Mouse (Mus musculus) embryonic facial prominence, embryonic 14.5 days (tissue): Measurements from ENCODE around the gene Chek1. TPM values are rescaled to one million over a fixed set of nuclear protein-coding genes. Genes with fewer than 3 reads are reported as not detected.

ENCODE experiments used
- ATAC-seq: fragments of 200-750 bp; cut with Nextera tagmentation; 2 replicates; pipeline ENCODE4 v1.8.0; 2017; ENCODE audit warnings: low read depth, moderate number of reproducible peaks, moderate TSS enrichment
- DNase-seq: peaks from one replicate; pipeline ENCODE4 v3.0.0-alpha.2; 2015; ENCODE audit warnings: low spot score
- H3K27ac ChIP-seq: fragments of 300-500 bp; sonication (generic); replicated peaks from 2 replicates; pipeline ENCODE4 v1.5.1; 2014; ENCODE audit warnings: low read depth, mild to moderate bottlenecking, low read length, moderate library complexity
- H3K27me3 ChIP-seq: fragments of 300-500 bp; sonication (generic); replicated peaks from 2 replicates; pipeline ENCODE4 v1.6.1; 2014; ENCODE audit warnings: low read length; ENCODE audit not compliant: control insufficient read depth, insufficient read depth
- H3K36me3 ChIP-seq: fragments of 300-500 bp; sonication (generic); 2 replicates; pipeline ENCODE4 v1.6.1; 2014; ENCODE audit warnings: low read length, mixed read lengths; ENCODE audit not compliant: control insufficient read depth, insufficient read depth
- H3K4me1 ChIP-seq: fragments of 300-500 bp; sonication (generic); 2 replicates; pipeline ENCODE4 v1.6.1; 2014; ENCODE audit warnings: antibody characterized with exemption, low read length; ENCODE audit not compliant: control insufficient read depth, insufficient read depth
- H3K4me2 ChIP-seq: fragments of 300-500 bp; sonication (generic); 2 replicates; pipeline ENCODE4 v1.6.1; 2014; ENCODE audit warnings: low read depth, mild to moderate bottlenecking, low read length, moderate library complexity, mixed read lengths
- H3K4me3 ChIP-seq: fragments of 300-500 bp; sonication (generic); 2 replicates; pipeline ENCODE4 v1.5.1; 2014; ENCODE audit warnings: low read depth, mild to moderate bottlenecking, low read length
- H3K9ac ChIP-seq: fragments of 300-500 bp; sonication (generic); 2 replicates; pipeline ENCODE4 v1.6.1; 2014; ENCODE audit warnings: low read depth, mild to moderate bottlenecking, low read length, moderate library complexity, mixed read lengths
- H3K9me3 ChIP-seq: fragments of 300-500 bp; sonication (generic); 2 replicates; pipeline ENCODE4 v1.6.1; 2016; ENCODE audit warnings: low read length; ENCODE audit not compliant: control insufficient read depth
- WGBS: fragments of 180-500 bp; shearing (Covaris S2); extraction: QIAGEN DNeasy Blood & Tissue Kit; methylation state at CpG from one replicate; pipeline ENCODE4 v1.1.7; 2014; 5-methylcytosine and 5-hydroxymethylcytosine counted together
- polyA plus RNA-seq: library from polyadenylated mRNA; unstranded; fragments of >200 nt; fragmentation: Nextera tagmentation; extraction: Ambion mirVana; gene quantifications from 2 replicates; pipeline ENCODE4 v1.2.1, GENCODE M21; 2014

Chek1 gene
- polyA plus RNA-seq, 1 experiment from 2014 or later, result 29.8 TPM

DNA sequence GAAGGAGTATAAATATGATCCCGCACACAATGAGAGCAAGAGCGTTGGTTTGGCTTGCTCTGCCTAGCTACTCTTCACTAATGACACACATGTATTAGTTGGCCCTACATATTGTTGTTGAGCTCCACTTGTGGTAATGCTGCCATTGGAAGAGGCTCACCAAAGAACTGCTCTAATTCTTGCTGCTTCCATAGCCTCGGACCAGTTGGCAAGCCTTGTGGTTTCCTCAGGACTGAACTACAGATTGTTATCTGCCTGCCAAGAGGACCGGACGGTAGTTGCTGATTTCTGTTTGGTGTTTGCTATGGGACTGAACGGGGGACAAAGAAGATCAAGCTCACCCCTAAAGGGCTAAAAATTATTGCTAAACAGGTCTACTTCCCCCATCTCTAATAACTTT lies 19.6 kb downstream of the Chek1 start:
- Histone ChIP-seq H3K9ac (no peak overlapping the region), H3K4me1 (no peaks in the 10 kb centered on the region), H3K4me3 (no peak overlapping the region), H3K4me2 (no peak overlapping the region), H3K9me3 (no peaks in the 10 kb centered on the region), H3K27me3 (no peaks in the 10 kb centered on the region), H3K36me3 (peaks cover 20% of the 10 kb centered on the region), H3K27ac (no peak overlapping the region)
- WGBS, result 88% methylated on average over 6 of the region's 6 CpGs
- DNase-seq (no peak), ATAC-seq (no peak)

DNA sequence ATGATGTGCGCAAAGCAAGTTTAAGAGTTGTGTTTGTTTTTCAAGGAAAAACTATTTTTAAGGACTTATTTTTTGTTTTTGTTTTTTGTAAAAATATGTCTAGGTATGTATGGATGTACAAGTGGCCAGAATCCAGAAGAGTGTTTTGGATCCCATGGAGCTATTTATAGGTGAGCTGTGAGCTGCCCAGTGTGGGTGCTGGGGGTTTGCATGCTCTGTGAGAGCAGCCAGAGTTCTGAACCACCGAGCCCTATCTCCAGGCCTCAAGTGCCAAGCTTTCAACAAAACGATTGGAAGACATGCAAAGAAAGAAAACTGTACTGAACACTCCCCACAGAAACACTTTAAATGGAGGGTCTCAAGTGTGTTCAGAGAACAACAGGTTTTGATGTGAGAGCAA lies 20.9 kb downstream of the Chek1 start:
- Histone ChIP-seq H3K36me3 (peaks cover 14% of the 10 kb centered on the region), H3K4me3 (no peak overlapping the region), H3K27me3 (no peaks in the 10 kb centered on the region), H3K9ac (no peak overlapping the region), H3K27ac (no peak overlapping the region), H3K4me2 (no peak overlapping the region), H3K9me3 (no peaks in the 10 kb centered on the region), H3K4me1 (no peaks in the 10 kb centered on the region)
- no peak for ATAC-seq
- no peak for DNase-seq
- WGBS, result 89% methylated on average over 3 of the region's 3 CpGs

DNA sequence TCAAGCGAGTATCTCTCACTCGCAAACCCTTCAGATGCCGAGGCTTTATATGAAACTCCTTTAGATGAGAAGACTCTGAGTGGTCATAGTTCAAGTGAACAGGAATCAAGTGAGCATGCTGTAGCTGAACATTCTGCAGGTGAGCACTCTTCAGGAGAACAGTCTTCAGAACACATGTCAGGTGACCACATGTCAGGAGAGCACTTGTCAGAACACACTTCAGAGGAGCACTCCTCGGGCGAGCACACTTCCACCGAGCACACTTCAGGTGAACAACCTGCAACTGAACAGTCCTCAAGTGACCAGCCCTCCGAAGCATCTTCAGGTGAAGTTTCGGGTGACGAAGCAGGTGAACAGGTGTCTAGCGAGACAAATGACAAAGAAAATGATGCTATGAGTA lies 32.6 kb downstream of the Chek1 start:
- Histone ChIP-seq H3K9ac (no peak overlapping the region), H3K4me1 (no peaks in the 10 kb centered on the region), H3K4me3 (no peak overlapping the region), H3K4me2 (no peak overlapping the region), H3K9me3 (no peaks in the 10 kb centered on the region), H3K27ac (no peak overlapping the region), H3K36me3 (no peaks in the 10 kb centered on the region), H3K27me3 (no peaks in the 10 kb centered on the region)
- 89% methylated on average over 10 of the region's 10 CpGs for WGBS
- DNase-seq, result no peak
- no peak for ATAC-seq

DNA sequence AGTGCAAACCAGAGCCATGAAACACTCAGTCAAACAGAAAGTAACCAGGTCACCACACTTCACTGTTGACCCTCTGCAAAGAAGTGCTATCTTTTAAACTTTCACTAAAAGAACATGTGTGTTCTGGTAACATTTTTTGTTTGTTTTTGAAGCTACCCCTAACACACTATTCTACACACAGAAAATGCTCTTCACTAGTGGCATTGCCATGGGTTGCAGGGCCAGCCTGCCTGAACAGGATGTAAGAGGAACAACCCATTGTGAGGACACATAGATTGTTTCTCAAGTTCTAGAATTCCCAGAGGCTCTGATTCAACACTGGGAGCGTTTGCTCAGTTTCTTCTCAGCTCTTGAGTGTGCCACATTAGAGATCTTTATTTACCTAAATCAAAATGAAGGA lies 33.9 kb downstream of the Chek1 start, which contains the start of gene Acrv1:
Acrv1 (plus strand) TSS at position 301 of the 400 bp plus-strand sequence.
- H3K27ac ChIP-seq, result no peak within 1 kb of the TSS
- no peaks in the 10 kb centered on the region for H3K4me1 ChIP-seq
- 71% methylated on average over 1 of the region's 1 CpGs for WGBS
- DNase-seq, result no peak
- H3K9me3 ChIP-seq, result no peaks in the 10 kb centered on the region
- no peak within 1 kb of the TSS for H3K4me3 ChIP-seq
- no peaks in the 10 kb centered on the region for H3K36me3 ChIP-seq
- no peak within 1 kb of the TSS for H3K4me2 ChIP-seq
- H3K27me3 ChIP-seq, result no peaks in the 10 kb centered on the region
- H3K9ac ChIP-seq, result no peak within 1 kb of the TSS
- ATAC-seq, result no peak

DNA sequence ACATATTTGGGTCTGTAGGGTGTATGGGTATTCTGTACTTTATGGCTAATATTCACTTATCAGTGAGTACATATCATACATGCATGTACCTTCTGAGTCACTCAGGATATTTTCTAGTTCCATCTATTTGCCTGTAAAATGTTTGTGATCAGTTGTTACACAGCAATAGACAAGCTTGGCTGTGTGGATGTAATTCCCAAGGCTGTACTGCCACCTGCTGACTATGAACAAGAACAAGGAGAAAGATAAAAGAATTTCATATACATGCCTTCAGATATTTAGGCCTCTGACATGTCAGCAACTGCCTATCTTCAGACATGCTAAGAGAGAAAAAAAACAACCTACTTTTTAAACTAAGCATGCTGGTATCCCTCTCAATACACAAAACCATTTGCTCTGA lies 39.5 kb downstream of the Chek1 start:
- Histone ChIP-seq H3K36me3 (no peaks in the 10 kb centered on the region), H3K4me3 (no peak overlapping the region), H3K9ac (no peak overlapping the region), H3K27me3 (no peaks in the 10 kb centered on the region), H3K4me2 (no peak overlapping the region), H3K27ac (no peak overlapping the region), H3K9me3 (no peaks in the 10 kb centered on the region), H3K4me1 (no peaks in the 10 kb centered on the region)
- DNase-seq, result peak; percentile 17
- no peak for ATAC-seq

DNA sequence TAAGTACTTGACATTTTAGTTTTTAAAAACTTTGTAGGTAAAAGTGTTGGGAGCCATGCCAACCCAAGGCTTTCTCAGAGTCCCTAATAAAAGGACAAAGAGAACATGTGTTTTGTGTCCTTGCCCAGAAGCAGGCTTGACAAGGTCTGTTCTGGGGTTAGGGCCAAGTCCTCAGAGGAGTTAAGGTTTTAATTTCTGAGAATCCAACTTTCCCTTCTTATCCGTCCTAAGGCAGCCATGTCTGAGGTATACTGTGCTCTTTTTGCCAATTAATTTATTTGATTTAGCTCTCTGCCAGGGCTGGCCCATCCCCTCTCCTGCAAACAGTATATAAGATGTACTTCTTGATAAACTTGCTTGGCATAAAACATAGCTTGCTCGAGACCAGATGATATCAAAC lies 45.4 kb downstream of the Chek1 start:
- ATAC-seq (peak; percentile 85), DNase-seq (peak; percentile 45)
- Histone ChIP-seq H3K4me3 (no peak overlapping the region), H3K27me3 (no peaks in the 10 kb centered on the region), H3K9me3 (no peaks in the 10 kb centered on the region), H3K4me2 (no peak overlapping the region), H3K27ac (no peak overlapping the region), H3K36me3 (no peaks in the 10 kb centered on the region), H3K4me1 (no peaks in the 10 kb centered on the region), H3K9ac (no peak overlapping the region)
- 57% methylated on average over 2 of the region's 2 CpGs for WGBS

Other genes starting within 250 kb of the Chek1 start
- not detected in 2 replicates for gene Gm5615, start 185.1 kb downstream of the Chek1 start, polyA plus RNA-seq
- not detected in 2 replicates for gene Gm17689, start 144.4 kb downstream of the Chek1 start, polyA plus RNA-seq
- not detected in 2 replicates for gene A630095E13Rik, start 83.7 kb downstream of the Chek1 start, polyA plus RNA-seq
- gene Acrv1, start 33.8 kb downstream of the Chek1 start, polyA plus RNA-seq, result not detected in 2 replicates
- gene Stt3a, start 40.6 kb upstream of the Chek1 start, polyA plus RNA-seq, result 249 and 264 TPM in 2 replicates
- 51.5 and 60.7 TPM in 2 replicates for gene Ei24, start 70.3 kb upstream of the Chek1 start, polyA plus RNA-seq
- gene Fez1, start 94.8 kb upstream of the Chek1 start, polyA plus RNA-seq, result 47.7 and 54.8 TPM in 2 replicates